Mouse (Mus musculus) gastrocnemius, postnatal 4 days (tissue): ENCODE data around the gene Fbxl7. TPM values are rescaled to one million over a fixed set of nuclear protein-coding genes. Genes with fewer than 3 reads are reported as not detected.
A peak's percentile ranks its signal among the peaks of the same experiment; 100 is the strongest.

Experiments used
- DNase-seq, 2 experiments: peaks; one replicate each; pipeline ENCODE4 v3.0.0; 2021 to 2022; ENCODE audit warnings: low spot score in 2 of 2, mixed read lengths in 2 of 2
- total RNA-seq, 2 experiments: library from RNA; stranded (reverse); gene quantifications; 2 replicates each; pipeline ENCODE4 v1.2.3; 2021

Fbxl7 gene
- total RNA-seq, 2 experiments from 2014 or later, result 14.0 to 15.9 TPM

GRCm38 (mm10) chr15:26703156-26703840, 192.1 kb downstream of the Fbxl7 start:
- peak in 1 of 2 experiments; percentile 36 for DNase-seq

- DNase-seq, result no peak
Measured at GRCm38 (mm10) chr15:26701949-26702675, 193.3 kb downstream of the Fbxl7 start.

- no peak for DNase-seq
Measured at GRCm38 (mm10) chr15:26693075-26693474, 202.3 kb downstream of the Fbxl7 start.

- no peak for DNase-seq
Measured at GRCm38 (mm10) chr15:26688472-26689104, 206.8 kb downstream of the Fbxl7 start.

- DNase-seq, result no peak
Measured at GRCm38 (mm10) chr15:26687729-26688128, 207.7 kb downstream of the Fbxl7 start.

GRCm38 (mm10) chr15:26682279-26682678, 213.1 kb downstream of the Fbxl7 start:
- DNase-seq, result no peak

GRCm38 (mm10) chr15:26673239-26673859, 222.0 kb downstream of the Fbxl7 start:
- DNase-seq, result no peak

GRCm38 (mm10) chr15:26654988-26655387, 240.4 kb downstream of the Fbxl7 start:
- peak in 1 of 2 experiments; percentile 11 for DNase-seq

- DNase-seq, result no peak
Measured at GRCm38 (mm10) chr15:26642563-26642962, 252.8 kb downstream of the Fbxl7 start.

GRCm38 (mm10) chr15:26639726-26640125, 255.7 kb downstream of the Fbxl7 start:
- DNase-seq, result no peak

- DNase-seq, result no peak
Measured at GRCm38 (mm10) chr15:26635591-26635990, 259.8 kb downstream of the Fbxl7 start.

- no peak for DNase-seq
Measured at GRCm38 (mm10) chr15:26628181-26628580, 267.2 kb downstream of the Fbxl7 start.

GRCm38 (mm10) chr15:26623242-26623641, 272.1 kb downstream of the Fbxl7 start:
- no peak for DNase-seq

- peak in 1 of 2 experiments; percentile 51 for DNase-seq
Measured at GRCm38 (mm10) chr15:26620279-26620678, 275.1 kb downstream of the Fbxl7 start.

- peak; percentile 38 to 68 for DNase-seq
Measured at GRCm38 (mm10) chr15:26619221-26619620, 276.2 kb downstream of the Fbxl7 start.

GRCm38 (mm10) chr15:26596239-26596638, 299.1 kb downstream of the Fbxl7 start:
- no peak for DNase-seq

- no peak for DNase-seq
Measured at GRCm38 (mm10) chr15:26579947-26580709, 315.3 kb downstream of the Fbxl7 start.

- no peak for DNase-seq
Measured at GRCm38 (mm10) chr15:26578500-26578899, 316.9 kb downstream of the Fbxl7 start.

GRCm38 (mm10) chr15:26566076-26566475, 329.3 kb downstream of the Fbxl7 start:
- no peak for DNase-seq

GRCm38 (mm10) chr15:26553620-26554019, 341.8 kb downstream of the Fbxl7 start:
- no peak for DNase-seq
